Mouse (Mus musculus) testis, adult 2 months (tissue): ENCODE measurements around the gene H2-Eb1. TPM values are rescaled to one million over a fixed set of nuclear protein-coding genes. Genes with fewer than 3 reads are reported as not detected.

ENCODE experiments used
- H3K27ac ChIP-seq: fragments of 200-500 bp; 2 replicates; pipeline ENCODE4 v1.5.1; 2012; ENCODE audit warnings: low read depth, low read length; ENCODE audit not compliant: control insufficient read depth, insufficient read depth
- H3K27me3 ChIP-seq: fragments of 200-500 bp; 2 replicates; pipeline ENCODE4 v1.6.1; 2012; ENCODE audit warnings: mild to moderate bottlenecking, low read length, moderate library complexity; ENCODE audit not compliant: control insufficient read depth, insufficient read depth
- H3K36me3 ChIP-seq: fragments of 200-500 bp; 2 replicates; pipeline ENCODE4 v1.6.1; 2012; ENCODE audit warnings: mild to moderate bottlenecking, low read length; ENCODE audit not compliant: control insufficient read depth, insufficient read depth
- H3K4me1 ChIP-seq: fragments of 200-500 bp; 2 replicates; pipeline ENCODE4 v1.6.1; 2012; ENCODE audit warnings: low read length; ENCODE audit not compliant: control insufficient read depth, insufficient read depth
- H3K4me3 ChIP-seq: fragments of 200-500 bp; 2 replicates; pipeline ENCODE4 v1.5.1; 2012; ENCODE audit warnings: low read depth, mild to moderate bottlenecking, low read length, moderate library complexity, mixed read lengths; ENCODE audit not compliant: control insufficient read depth
- CTCF ChIP-seq: fragments of 200-500 bp; IDR thresholded peaks from 2 replicates; pipeline ENCODE4 v1.5.1; 2012; ENCODE audit warnings: low read depth, mild to moderate bottlenecking, inconsistent platforms, low read length, moderate library complexity; ENCODE audit not compliant: control insufficient read depth, insufficient read depth, insufficient replicate concordance
- POLR2A ChIP-seq: fragments of 200-500 bp; IDR thresholded peaks from 2 replicates; pipeline ENCODE4 v1.6.1; 2012; ENCODE audit warnings: low read depth, mild to moderate bottlenecking, inconsistent platforms, low read length, moderate library complexity; ENCODE audit not compliant: control insufficient read depth
- polyA plus RNA-seq: library from polyadenylated mRNA; depleted of rRNA; stranded (reverse); fragments of >200 nt; gene quantifications from 2 replicates; pipeline ENCODE4 v1.2.3, GENCODE M21; 2012

Gene H2-Eb1
- polyA plus RNA-seq, 1 experiment, result 5.6 TPM

- TF ChIP-seq POLR2A, result no peak; the same call in 1 of the 2 replicates
- no peak for TF ChIP-seq CTCF
- Histone ChIP-seq H3K4me1 (peaks cover 14% of the 10 kb centered on the region), H3K27me3 (no peaks in the 10 kb centered on the region), H3K4me3 (peak overlapping the region; percentile 89), H3K27ac (no peak overlapping the region), H3K36me3 (no peaks in the 10 kb centered on the region)
Measured at GRCm38 (mm10) chr17:34264452-34265351, 41.0 kb upstream of the H2-Eb1 start.

- H3K27ac ChIP-seq, result no peak overlapping the region
- TF ChIP-seq CTCF (no peak), POLR2A (no peak)
Measured at GRCm38 (mm10) chr17:34268262-34268661, 37.4 kb upstream of the H2-Eb1 start.

GRCm38 (mm10) chr17:34268748-34269147 lies 36.9 kb upstream of the H2-Eb1 start:
- no peak overlapping the region for H3K4me3 ChIP-seq
- H3K36me3 ChIP-seq, result no peaks in the 10 kb centered on the region
- no peaks in the 10 kb centered on the region for H3K27me3 ChIP-seq
- H3K27ac ChIP-seq, result no peak overlapping the region
- TF ChIP-seq CTCF, result no peak
- no peak for TF ChIP-seq POLR2A
- H3K4me1 ChIP-seq, result peaks cover 11% of the 10 kb centered on the region

More at GRCm38 (mm10) chr17:34268262-34268661, 37.4 kb upstream of the H2-Eb1 start:
- Histone ChIP-seq H3K36me3 (no peaks in the 10 kb centered on the region), H3K27me3 (no peaks in the 10 kb centered on the region), H3K4me3 (no peak overlapping the region), H3K4me1 (peaks cover 12% of the 10 kb centered on the region)

- no peak for TF ChIP-seq CTCF
- TF ChIP-seq POLR2A, result no peak
- Histone ChIP-seq H3K4me3 (no peak overlapping the region), H3K27ac (no peak overlapping the region), H3K36me3 (no peaks in the 10 kb centered on the region), H3K27me3 (no peaks in the 10 kb centered on the region), H3K4me1 (peaks cover 6% of the 10 kb centered on the region)
Measured at GRCm38 (mm10) chr17:34269817-34270216, 35.9 kb upstream of the H2-Eb1 start.

- TF ChIP-seq POLR2A (no peak), CTCF (no peak)
- Histone ChIP-seq H3K36me3 (no peaks in the 10 kb centered on the region), H3K4me1 (peaks cover 2% of the 10 kb centered on the region), H3K27ac (no peak overlapping the region), H3K27me3 (no peaks in the 10 kb centered on the region), H3K4me3 (no peak overlapping the region)
Measured at GRCm38 (mm10) chr17:34270230-34270629, 35.4 kb upstream of the H2-Eb1 start.

- H3K4me1 ChIP-seq, result no peaks in the 10 kb centered on the region
- no peak for TF ChIP-seq CTCF
- TF ChIP-seq POLR2A, result no peak
- no peak overlapping the region for H3K4me3 ChIP-seq
- no peak overlapping the region for H3K27ac ChIP-seq
- H3K36me3 ChIP-seq, result no peaks in the 10 kb centered on the region
- no peaks in the 10 kb centered on the region for H3K27me3 ChIP-seq
Measured at GRCm38 (mm10) chr17:34270940-34271339, 34.7 kb upstream of the H2-Eb1 start.

GRCm38 (mm10) chr17:34272102-34272501 lies 33.6 kb upstream of the H2-Eb1 start:
- Histone ChIP-seq H3K4me1 (no peaks in the 10 kb centered on the region), H3K36me3 (no peaks in the 10 kb centered on the region), H3K27ac (no peak overlapping the region), H3K4me3 (no peak overlapping the region), H3K27me3 (no peaks in the 10 kb centered on the region)
- TF ChIP-seq POLR2A (no peak), CTCF (no peak)

- H3K27ac ChIP-seq, result no peak overlapping the region
- no peak overlapping the region for H3K4me3 ChIP-seq
- no peaks in the 10 kb centered on the region for H3K4me1 ChIP-seq
- no peaks in the 10 kb centered on the region for H3K36me3 ChIP-seq
- no peaks in the 10 kb centered on the region for H3K27me3 ChIP-seq
- TF ChIP-seq POLR2A, result no peak
- no peak for TF ChIP-seq CTCF
Measured at GRCm38 (mm10) chr17:34280499-34281038, 25.1 kb upstream of the H2-Eb1 start.
